28 mouse cellular contexts compared by ENCODE assay signal in genomic region chr9:28488499-28488898, GRCm38 (mm10).
"Had no signal": no experiment of that assay in that cellular context is flagged by ENCODE, and none has a peak within 500 bp of the region (broad histone marks: within the 10 kb centered on the region; RNA-seq: fewer than 3 reads in every experiment).

No protein-coding gene starts in this region.

- H3K36me3 ChIP-seq: heart, embryonic 10.5 days; heart, embryonic 12.5 days; hindbrain, embryonic 10.5 days; hindbrain, embryonic 12.5 days; intestine, embryonic 15.5 days; limb, embryonic 10.5 days; limb, embryonic 12.5 days; liver, embryonic 13.5 days; liver, embryonic 15.5 days had no signal

- H3K4me1 ChIP-seq: heart, embryonic 10.5 days; heart, embryonic 12.5 days; hindbrain, embryonic 10.5 days; hindbrain, embryonic 12.5 days; intestine, embryonic 15.5 days; liver, embryonic 13.5 days; liver, embryonic 15.5 days had no signal

- H3K27ac ChIP-seq: gastrocnemius, adult 2 months; heart, embryonic 10.5 days; hindbrain, embryonic 10.5 days; hindbrain, embryonic 12.5 days; hindbrain, embryonic 14.5 days; intestine, embryonic 15.5 days; layer of hippocampus, adult 2 months; limb, embryonic 10.5 days; limb, embryonic 12.5 days; liver, embryonic 13.5 days; liver, embryonic 15.5 days had no signal

- ATAC-seq: hindbrain, embryonic 16.5 days; inflammation-experienced regulatory T-cells, adult 6 months; intestine, embryonic 15.5 days; intestine, postnatal 0 days had no signal

- H3K4me2 ChIP-seq: heart, embryonic 12.5 days; hindbrain, embryonic 12.5 days; hindbrain, embryonic 14.5 days; intestine, embryonic 15.5 days; limb, embryonic 12.5 days; liver, embryonic 11.5 days; liver, embryonic 13.5 days; liver, embryonic 15.5 days had no signal

- DNase-seq: gastrocnemius, adult 2 months; gastrocnemius, postnatal 10 days; gastrocnemius, postnatal 25 days; heart, adult 18-20 months; heart, postnatal 10 days; heart, postnatal 4 days; kidney, adult 18-20 months; kidney, adult 8-10 months; kidney, postnatal 10 days; kidney, postnatal 25 days; kidney, postnatal 4 days; liver; liver, embryonic 13.5 days; lung, adult 18-20 months had no signal

- H3K9ac ChIP-seq: heart, embryonic 12.5 days; hindbrain, embryonic 12.5 days; hindbrain, embryonic 14.5 days; intestine, embryonic 15.5 days; limb, embryonic 12.5 days; liver, embryonic 13.5 days; liver, embryonic 15.5 days had no signal

- H3K9me3 ChIP-seq: heart, embryonic 10.5 days; heart, embryonic 12.5 days; hindbrain, embryonic 10.5 days; hindbrain, embryonic 12.5 days; intestine, embryonic 15.5 days; limb, embryonic 10.5 days; limb, embryonic 12.5 days; liver, embryonic 13.5 days; liver, embryonic 15.5 days had no signal

- H3K27me3 ChIP-seq: heart, embryonic 12.5 days; hindbrain, embryonic 12.5 days; intestine, embryonic 15.5 days; limb, embryonic 12.5 days; liver, embryonic 13.5 days; liver, embryonic 15.5 days had no signal

- H3K4me3 ChIP-seq: gastrocnemius, adult 2 months; heart, embryonic 10.5 days; heart, embryonic 12.5 days; hindbrain, embryonic 10.5 days; hindbrain, embryonic 12.5 days; intestine, embryonic 15.5 days; layer of hippocampus, adult 2 months; limb, embryonic 10.5 days; limb, embryonic 12.5 days; liver, embryonic 13.5 days; liver, embryonic 15.5 days had no signal
